Mouse (Mus musculus) adrenal gland, postnatal 10 days (tissue): ENCODE measurements around the gene Ift122. TPM values are rescaled to one million over a fixed set of nuclear protein-coding genes. Genes with fewer than 3 reads are reported as not detected.
A peak's percentile ranks its signal among the peaks of the same experiment; 100 is the strongest.

Source experiments
- DNase-seq: peaks from one replicate; pipeline ENCODE4 v3.0.0; 2021; ENCODE audit warnings: mixed read lengths
- long read RNA-seq, 2 experiments: library from polyadenylated mRNA; stranded (forward); transcript quantifications; one replicate each; pipeline ENCODE4 v2.0.0; 2021
- total RNA-seq, 2 experiments: library from RNA; stranded (reverse); gene quantifications; 2 replicates each; pipeline ENCODE4 v1.2.3; 2021

Ift122 gene
- 10 to 100 TPM; 13.4 to 16.0 TPM for total RNA-seq
- long read RNA-seq, experiment 1, full-length matches to known transcripts = 15 of 22 reads
- long read RNA-seq, experiment 1, partial matches to known transcripts = 5 of 22 reads
- long read RNA-seq, experiment 1, other reads (novel, unspliced or antisense) = 2 of 22 reads
- long read RNA-seq, experiment 2, full-length matches to known transcripts = 13 of 16 reads
- long read RNA-seq, experiment 2, partial matches to known transcripts = 2 of 16 reads
- long read RNA-seq, experiment 2, other reads (novel, unspliced or antisense) = 1 of 16 reads

GRCm38 (mm10) chr6:115853091-115853813 lies at the start of gene Ift122, which contains the start of gene Mbd4:
TSS of gene Ift122 (plus strand) at chr6:115853470.
TSS of gene Mbd4 (minus strand) at chr6:115853371.
- DNase-seq = peak; percentile 97

GRCm38 (mm10) chr6:115803541-115804382 lies 49.5 kb upstream of the Ift122 start:
- peak; percentile 84 for DNase-seq

DNA sequence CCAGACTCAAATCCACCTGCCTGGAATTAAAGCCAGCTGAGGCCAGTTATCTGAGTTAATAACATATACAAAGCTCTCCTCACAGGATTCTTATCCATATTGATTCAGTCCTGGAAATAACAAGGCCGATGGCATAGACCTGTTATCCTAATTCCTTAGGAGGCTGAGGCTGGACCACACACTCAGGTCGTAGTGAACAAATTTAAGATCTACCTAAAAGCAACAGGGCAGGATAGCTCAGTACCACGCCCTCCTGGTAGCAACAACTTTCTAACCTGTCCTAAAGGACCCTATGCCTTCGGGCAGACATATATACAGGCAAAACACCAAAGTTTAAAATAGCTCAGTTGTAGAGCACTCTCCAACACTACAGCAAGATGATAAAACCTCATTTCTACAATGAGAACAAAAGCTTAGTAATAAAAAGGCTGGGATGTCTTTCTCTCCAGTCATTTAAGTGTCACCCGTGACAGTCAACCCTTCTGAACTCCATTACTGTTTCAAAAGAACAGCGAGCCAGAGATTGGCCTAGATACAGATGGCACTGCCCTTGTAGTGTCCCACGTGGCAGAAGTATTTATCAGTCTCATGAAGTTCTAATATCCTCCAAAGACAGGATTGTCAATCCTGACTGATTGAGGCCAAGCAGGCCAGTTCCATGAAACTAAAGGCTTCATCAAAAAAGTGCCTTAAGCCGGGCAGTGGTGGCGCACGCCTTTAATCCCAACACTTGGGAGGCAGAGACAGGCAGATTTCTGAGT lies 48.7 kb upstream of the Ift122 start:
- no peak for DNase-seq

- peak; percentile 23 for DNase-seq
Observed at GRCm38 (mm10) chr6:115807464-115808195, 45.6 kb upstream of the Ift122 start.

- DNase-seq = no peak
Observed at GRCm38 (mm10) chr6:115808196-115808487, 45.1 kb upstream of the Ift122 start.

DNA sequence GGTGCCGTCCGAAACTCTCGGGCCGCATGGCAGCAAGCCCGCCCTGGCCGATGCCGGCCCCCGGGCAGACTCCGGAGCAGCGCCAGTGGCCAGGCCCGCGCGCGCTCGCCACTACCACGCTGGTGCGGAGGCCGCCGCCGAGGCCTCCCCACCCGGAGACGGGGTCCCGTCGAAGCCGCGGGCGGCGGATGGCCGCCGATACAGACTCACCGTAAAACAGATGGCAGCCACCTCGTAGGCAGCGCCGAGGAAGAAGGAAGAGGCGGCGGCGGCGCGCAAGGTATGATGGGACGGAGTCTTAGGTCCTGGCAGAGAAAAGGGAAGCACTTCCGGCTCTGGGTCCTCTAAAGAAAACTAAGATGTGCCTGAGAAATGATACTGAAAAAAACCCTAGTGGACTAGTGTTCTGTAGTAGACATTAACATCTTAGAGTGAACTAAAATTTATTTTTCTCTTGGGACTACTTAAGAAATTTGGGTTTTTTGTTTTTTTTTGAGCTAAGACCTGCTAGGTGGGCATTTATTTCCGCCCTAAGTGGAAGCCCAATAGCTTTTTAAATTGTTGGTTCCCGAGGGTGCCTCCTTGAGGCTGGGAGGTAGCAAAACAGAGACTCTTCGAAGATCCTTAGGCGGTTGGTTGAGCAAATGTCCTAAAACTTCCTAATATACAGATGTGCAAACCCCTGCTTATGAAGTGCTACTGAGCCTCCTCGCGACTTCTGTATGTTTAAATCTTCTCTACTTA lies 44.6 kb upstream of the Ift122 start, which contains the start of gene Rpl32:
TSS of gene Rpl32 (minus strand) at position 260 of the 744 bp plus-strand sequence.
- peak; percentile 89 for DNase-seq

- DNase-seq = no peak
Observed at GRCm38 (mm10) chr6:115811606-115812005, 41.7 kb upstream of the Ift122 start.

- DNase-seq = peak; percentile 79
Observed at GRCm38 (mm10) chr6:115814104-115814503, 39.2 kb upstream of the Ift122 start.

- no peak for DNase-seq
Observed at GRCm38 (mm10) chr6:115815041-115815440, 38.2 kb upstream of the Ift122 start.

DNA sequence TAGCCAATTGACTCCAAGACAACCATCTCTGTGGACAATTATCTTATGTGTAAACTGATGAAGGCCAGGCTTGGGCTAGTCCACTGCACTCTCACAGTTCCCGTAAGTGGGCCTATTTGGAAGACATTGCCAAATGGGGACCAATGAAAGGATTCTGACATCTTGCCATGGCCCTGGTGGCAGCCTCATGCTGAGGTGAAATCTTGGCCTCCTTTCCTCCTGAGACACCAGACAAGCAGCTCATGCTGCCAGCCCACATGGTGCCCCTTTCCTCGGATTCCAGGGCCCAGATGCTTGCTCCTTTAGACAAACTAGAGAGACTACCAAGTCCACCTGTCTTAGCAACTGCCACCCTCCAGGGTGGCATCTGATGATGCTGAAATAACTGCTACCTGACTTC lies 35.1 kb upstream of the Ift122 start:
- DNase-seq = no peak

DNA sequence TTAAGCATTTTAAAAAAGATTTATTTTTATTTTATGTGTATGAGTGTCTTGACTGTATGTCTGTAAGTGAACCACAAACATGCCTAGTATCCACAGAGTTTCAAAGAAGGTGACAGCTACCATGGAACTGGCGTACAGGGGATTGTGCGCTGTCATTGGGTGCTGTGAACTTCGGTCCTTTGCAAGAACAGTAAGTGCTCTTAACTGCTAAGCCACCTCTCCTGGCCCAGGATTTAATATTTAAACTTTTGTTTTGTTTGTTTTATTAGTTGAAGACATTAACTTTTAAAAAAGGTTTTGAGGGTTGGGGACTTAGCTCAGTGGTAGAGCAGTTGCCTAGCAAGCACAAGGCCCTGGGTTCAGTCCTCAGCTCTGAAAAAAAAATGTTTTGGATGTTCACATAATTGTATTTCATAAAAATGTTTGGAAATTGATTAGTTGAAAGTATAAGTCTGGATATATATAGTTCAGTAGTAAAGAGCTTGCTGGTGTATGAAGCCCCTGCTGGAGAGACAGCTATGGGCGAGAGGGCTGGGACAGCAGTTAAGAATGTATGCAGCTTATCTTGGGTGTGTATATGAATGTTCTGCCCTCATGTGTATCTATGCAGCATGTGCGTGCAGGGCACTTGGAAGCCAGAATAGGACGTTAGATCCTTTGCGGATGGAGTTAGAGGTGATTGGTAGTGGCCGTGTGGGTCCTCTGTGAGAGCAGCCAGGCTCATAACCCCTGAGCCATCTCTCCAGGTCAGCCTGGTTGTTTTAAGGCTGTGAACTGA lies 31.9 kb upstream of the Ift122 start:
- no peak for DNase-seq

DNA sequence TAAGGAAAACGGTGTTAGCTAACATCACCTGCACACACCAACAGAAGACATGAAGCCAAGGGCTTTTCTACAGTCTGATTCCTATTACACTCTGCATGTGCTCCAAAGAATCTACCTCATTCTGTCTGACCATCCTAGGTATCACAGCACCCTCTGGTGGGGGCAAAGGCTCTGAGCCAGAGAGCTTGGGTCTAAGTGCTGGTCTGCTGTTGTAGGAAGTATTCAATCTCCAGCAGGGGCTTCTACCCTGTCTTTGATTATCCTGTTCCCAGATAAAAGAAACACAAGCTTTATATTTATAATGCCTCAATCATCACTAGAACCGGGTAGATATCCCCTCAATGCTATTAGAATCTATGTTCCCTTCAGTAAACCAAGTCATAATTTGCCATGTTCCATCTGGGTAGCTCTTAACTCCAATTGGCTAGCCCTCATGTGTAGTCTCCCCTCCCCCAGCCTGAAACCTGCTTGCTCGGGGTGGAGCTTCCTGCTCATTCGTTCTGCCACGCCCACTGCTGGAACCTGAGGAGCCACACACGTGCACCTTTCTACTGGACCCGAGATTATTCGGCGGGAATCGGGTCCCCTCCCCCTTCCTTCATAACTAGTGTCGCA lies 29.3 kb upstream of the Ift122 start:
- peak; percentile 79 for DNase-seq

DNA sequence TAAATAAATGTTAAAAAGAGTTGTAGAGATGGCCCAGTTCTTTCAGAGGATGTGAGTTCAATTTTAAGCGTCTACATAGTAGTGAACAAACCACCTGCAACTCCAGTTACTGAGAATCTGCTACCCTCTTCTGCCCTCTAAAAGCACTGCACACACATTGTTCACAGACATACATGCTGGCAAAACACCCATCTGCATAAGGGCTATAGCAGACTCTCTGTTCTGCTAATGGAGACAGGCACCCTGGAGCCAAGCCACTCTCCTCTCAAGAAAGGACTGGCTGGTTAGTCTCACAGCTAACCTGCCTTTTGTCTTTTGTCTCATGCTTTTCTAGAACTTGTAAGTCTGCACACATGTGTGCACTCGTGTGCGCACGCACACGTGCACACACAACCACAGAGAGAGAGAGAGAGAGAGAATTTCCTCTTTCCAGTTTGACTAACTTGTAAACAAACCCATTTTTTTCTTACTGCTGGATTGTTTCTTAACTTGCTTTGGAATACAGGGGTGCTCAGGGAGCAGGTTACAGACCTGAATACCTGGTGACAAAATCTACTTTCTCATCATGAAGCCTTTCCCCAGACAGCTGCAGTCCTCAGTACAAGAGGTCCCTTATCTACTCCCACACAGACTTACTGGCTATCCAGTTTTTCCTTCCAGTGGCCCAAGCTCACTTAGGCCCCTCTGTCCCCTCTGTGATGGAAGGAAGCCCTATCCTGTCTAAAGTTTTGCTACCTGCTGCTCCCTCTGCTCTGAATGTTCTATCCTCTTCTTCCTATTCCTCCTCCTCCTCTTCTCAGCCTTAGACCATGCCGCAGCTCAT lies 22.3 kb upstream of the Ift122 start:
- no peak for DNase-seq

DNA sequence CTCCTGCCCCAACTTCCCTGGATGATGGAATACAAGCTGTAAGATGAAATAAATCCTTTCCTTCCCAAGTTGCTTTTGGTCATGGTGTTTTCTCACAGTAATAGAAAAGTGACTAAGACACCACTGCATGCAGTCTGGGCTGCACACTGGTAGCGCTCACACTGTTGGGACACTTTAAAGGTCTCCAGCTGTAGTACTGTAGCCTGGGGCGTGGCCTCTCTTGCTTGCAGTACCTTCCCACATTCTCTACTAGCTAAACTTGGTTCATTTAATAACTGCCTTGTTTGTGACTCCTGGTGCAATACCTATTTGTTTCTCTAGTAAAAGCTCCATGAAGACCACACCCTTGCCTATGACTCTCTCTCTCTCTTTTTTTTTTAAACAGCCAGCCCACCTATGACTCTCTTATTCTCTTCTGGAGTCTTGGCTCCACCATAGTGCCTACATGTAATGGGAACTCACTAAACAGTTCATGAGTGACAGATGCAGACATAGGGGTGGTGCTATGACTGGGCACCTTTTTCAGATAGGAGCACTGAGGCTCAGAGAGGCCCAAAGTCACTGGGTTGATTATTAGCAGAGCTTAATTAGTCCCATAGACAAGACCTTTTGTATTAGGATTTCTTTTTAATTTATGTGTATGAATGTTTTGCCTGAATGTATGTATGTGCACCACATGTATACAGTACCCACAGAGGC lies 21.0 kb upstream of the Ift122 start:
- DNase-seq = no peak

- DNase-seq = no peak
Observed at GRCm38 (mm10) chr6:115833861-115834260, 19.4 kb upstream of the Ift122 start.

- peak; percentile 80 for DNase-seq
Observed at GRCm38 (mm10) chr6:115838161-115838597, 15.1 kb upstream of the Ift122 start, which contains the start of gene Efcab12. TSS of gene Efcab12 (minus strand) at chr6:115838412.

GRCm38 (mm10) chr6:115838745-115839144 lies 14.5 kb upstream of the Ift122 start:
- no peak for DNase-seq

DNA sequence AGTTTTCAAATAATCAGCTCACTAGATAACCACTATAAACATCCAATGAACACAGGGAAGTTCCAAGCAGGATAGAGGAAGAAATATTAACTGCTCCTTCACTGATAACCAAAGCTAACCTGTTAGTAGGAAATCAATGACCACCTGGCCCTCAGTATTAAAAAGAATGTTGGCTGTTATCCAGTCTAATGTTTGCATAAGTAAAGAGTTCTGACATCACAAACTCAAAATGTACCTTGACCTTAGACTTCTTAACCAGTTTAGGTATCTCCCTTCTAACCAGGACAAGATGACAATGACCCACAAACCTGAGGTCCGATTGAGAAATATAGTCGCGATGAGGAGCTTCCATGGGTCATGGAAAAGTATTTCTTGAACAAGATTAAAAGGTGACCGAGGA lies 8.3 kb upstream of the Ift122 start:
- no peak for DNase-seq
